ENCODE assay signal across 15 mouse cellular contexts in the genomic region with DNA sequence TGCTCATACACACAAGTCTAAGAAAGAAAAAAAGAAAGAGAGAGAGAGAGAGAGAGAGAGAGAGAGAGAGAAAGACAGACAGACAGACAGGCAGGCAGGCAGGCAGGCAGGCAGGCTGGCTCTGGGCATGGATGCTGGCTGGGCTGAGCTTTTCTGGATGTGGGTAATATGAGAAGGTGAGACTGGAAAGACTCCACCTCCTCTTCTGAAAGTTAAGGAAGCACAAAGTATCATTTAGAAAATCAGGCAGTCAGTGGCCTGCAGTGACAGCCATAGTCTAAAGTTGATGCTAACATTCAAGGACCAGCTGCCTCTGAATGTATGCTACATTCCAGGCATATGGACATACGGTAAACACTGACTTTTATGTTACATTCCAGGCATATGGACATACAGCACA. TPM values are rescaled to one million over a fixed set of nuclear protein-coding genes. Genes with fewer than 3 reads are reported as not detected.
DNase-seq lines count a peak whose midpoint lies in the region; ATAC-seq and TF ChIP-seq lines count a peak whose summit lies in the region.
"Had no signal": no experiment of that assay in that cellular context is flagged by ENCODE, and none has a peak within 500 bp of the region (broad histone marks: within the 10 kb centered on the region; RNA-seq: fewer than 3 reads in every experiment).

No protein-coding gene starts in this region.

- no peak for ATAC-seq in heart, postnatal 0 days (ENCODE audit: insufficient read depth, low read depth)
- no peak for ATAC-seq in heart, embryonic 11.5 days (replicated peaks; ENCODE audit: insufficient number of reproducible peaks, low FRiP score, low TSS enrichment)
- no peak for ATAC-seq in embryonic facial prominence, embryonic 14.5 days (ENCODE audit: low read depth)
- ATAC-seq in erythroid progenitor cell, adult 5-6 weeks (replicated peaks; ENCODE audit: low FRiP score, poor library complexity, severe bottlenecking), result no peak
- ATAC-seq: CD4-positive, CD25-positive, alpha-beta regulatory T cell, adult 4 months had no signal

- WGBS in heart, postnatal 0 days, result 48% methylated on average over 1 of the region's 1 CpGs
- WGBS in heart, embryonic 11.5 days (ENCODE audit: insufficient replicate concordance), result 50% methylated on average over 1 of the region's 1 CpGs
- 92% methylated on average over 1 of the region's 1 CpGs for WGBS in spleen, adult 2 months
- WGBS in embryonic facial prominence, embryonic 14.5 days, result 19% methylated on average over 1 of the region's 1 CpGs
- 80% methylated on average over 1 of the region's 1 CpGs for WGBS in small intestine, adult 2 months
- WGBS in cerebellum, adult 2 months, result 86% methylated on average over 1 of the region's 1 CpGs

- H3K36me3 ChIP-seq in heart, postnatal 0 days (replicated peaks; ENCODE audit: control insufficient read depth, insufficient read depth, low read length), result peaks cover 45% of the 10 kb centered on the region
- 0 out of 2 replicates have a peak, but pooled peaks cover 3% of the 10 kb centered on the region for H3K36me3 ChIP-seq in heart, embryonic 11.5 days (ENCODE audit: control insufficient read depth, insufficient read depth, low read length)
- H3K36me3 ChIP-seq in spleen, adult 2 months (ENCODE audit: control insufficient read depth, insufficient read depth, low read length), result peaks cover 11% of the 10 kb centered on the region
- H3K36me3 ChIP-seq in embryonic facial prominence, embryonic 14.5 days (ENCODE audit: control insufficient read depth, insufficient read depth, low read length), result peaks cover 38% of the 10 kb centered on the region
- peaks cover 11% of the 10 kb centered on the region; the same call in 1 of the 2 replicates for H3K36me3 ChIP-seq in small intestine, adult 2 months (ENCODE audit: control insufficient read depth, insufficient read depth, low read length)

- no peak overlapping the region for H3K9ac ChIP-seq in heart, postnatal 0 days (replicated peaks; ENCODE audit: low read depth, low read length)
- H3K9ac ChIP-seq in heart, embryonic 11.5 days (ENCODE audit: low read depth, low read length), result no peak overlapping the region
- H3K9ac ChIP-seq in embryonic facial prominence, embryonic 14.5 days (ENCODE audit: low read depth, low read length), result no peak overlapping the region

- TF ChIP-seq POLR2A in spleen, adult 2 months (IDR thresholded peaks at IDR 0.05; ENCODE audit: low read depth, low read length), result no peak
- TF ChIP-seq POLR2A in small intestine, adult 2 months (IDR thresholded peaks at IDR 0.05; ENCODE audit: low read depth, low read length), result no peak
- TF ChIP-seq POLR2A in cerebellum, adult 2 months (IDR thresholded peaks at IDR 0.05; ENCODE audit: borderline replicate concordance, insufficient read depth, low read length), result no peak

- DNase-seq in heart, postnatal 0 days (ENCODE audit: low spot score), result no peak
- DNase-seq in spleen, adult 2 months (ENCODE audit: low read depth in 1 of 2, low spot score in 2 of 2), result no peak
- DNase-seq in spleen, postnatal 4 days (ENCODE audit: low spot score in 2 of 2), result no peak
- peak; percentile 32 for DNase-seq in embryonic facial prominence, embryonic 14.5 days (ENCODE audit: low spot score)
- no peak for DNase-seq in cerebellum, adult 2 months
- DNase-seq: gastrocnemius, postnatal 10 days; kidney, adult 8-10 months had no signal

- no peaks in the 10 kb centered on the region for H3K27me3 ChIP-seq in heart, postnatal 0 days (ENCODE audit: control insufficient read depth, insufficient read depth, low read length)
- H3K27me3 ChIP-seq in heart, embryonic 11.5 days (ENCODE audit: control insufficient read depth, insufficient read depth, low read length), result no peaks in the 10 kb centered on the region
- no peaks in the 10 kb centered on the region for H3K27me3 ChIP-seq in spleen, adult 2 months (ENCODE audit: control insufficient read depth, insufficient read depth, low read length)
- H3K27me3 ChIP-seq in embryonic facial prominence, embryonic 14.5 days (replicated peaks; ENCODE audit: control insufficient read depth, insufficient read depth, low read length), result no peaks in the 10 kb centered on the region
- no peaks in the 10 kb centered on the region for H3K27me3 ChIP-seq in small intestine, adult 2 months (ENCODE audit: control insufficient read depth, insufficient read depth, low read length)
- H3K27me3 ChIP-seq in cerebellum, adult 2 months (ENCODE audit: control insufficient read depth, insufficient read depth, low read length), result no peaks in the 10 kb centered on the region

- H3K4me1 ChIP-seq in heart, postnatal 0 days (ENCODE audit: control insufficient read depth, insufficient read depth), result peaks cover 2% of the 10 kb centered on the region; the same call in 1 of the 2 replicates
- H3K4me1 ChIP-seq in heart, embryonic 11.5 days (ENCODE audit: control insufficient read depth, insufficient read depth, low read length), result peaks cover 13% of the 10 kb centered on the region
- peaks cover 24% of the 10 kb centered on the region for H3K4me1 ChIP-seq in spleen, adult 2 months (ENCODE audit: control insufficient read depth, insufficient read depth, insufficient read length)
- H3K4me1 ChIP-seq in embryonic facial prominence, embryonic 14.5 days (ENCODE audit: control insufficient read depth, insufficient read depth, low read length), result peaks cover 6% of the 10 kb centered on the region; the same call in 1 of the 2 replicates
- H3K4me1 ChIP-seq in small intestine, adult 2 months (ENCODE audit: control insufficient read depth, insufficient read depth, insufficient read length, low read length), result peaks cover 7% of the 10 kb centered on the region; the same call in 1 of the 2 replicates
- H3K4me1 ChIP-seq in cerebellum, adult 2 months (ENCODE audit: control insufficient read depth, insufficient read depth, low read length), result peaks cover 18% of the 10 kb centered on the region

- H3K4me2 ChIP-seq in heart, postnatal 0 days (ENCODE audit: low read depth, low read length), result no peak overlapping the region; the same call in 1 of the 2 replicates
- H3K4me2 ChIP-seq in heart, embryonic 11.5 days, result no peak overlapping the region
- H3K4me2 ChIP-seq in embryonic facial prominence, embryonic 14.5 days (ENCODE audit: low read depth, low read length), result no peak overlapping the region

- H3K4me3 ChIP-seq in heart, postnatal 0 days (ENCODE audit: low read depth, low read length), result no peak overlapping the region
- H3K4me3 ChIP-seq in heart, embryonic 11.5 days (ENCODE audit: low read depth, low read length), result no peak overlapping the region
- H3K4me3 ChIP-seq in spleen, adult 2 months (ENCODE audit: extremely low read depth, insufficient read depth, insufficient read length), result no peak overlapping the region
- no peak overlapping the region for H3K4me3 ChIP-seq in embryonic facial prominence, embryonic 14.5 days (ENCODE audit: low read depth, low read length)
- no peak overlapping the region for H3K4me3 ChIP-seq in small intestine, adult 2 months (ENCODE audit: low read depth, low read length)
- H3K4me3 ChIP-seq in cerebellum, adult 2 months (replicated peaks; ENCODE audit: insufficient read depth, low read depth, low read length), result no peak overlapping the region

- TF ChIP-seq CTCF in heart, postnatal 0 days (IDR thresholded peaks at IDR 0.05; ENCODE audit: low read depth), result no peak
- no peak for TF ChIP-seq CTCF in spleen, adult 2 months (IDR thresholded peaks at IDR 0.05; ENCODE audit: extremely low read depth, insufficient read depth, insufficient read length, insufficient replicate concordance)
- TF ChIP-seq CTCF in small intestine, adult 2 months (IDR thresholded peaks at IDR 0.05; ENCODE audit: extremely low read depth, insufficient read length, insufficient replicate concordance, low read depth, low read length), result no peak
- TF ChIP-seq CTCF in cerebellum, adult 2 months (IDR thresholded peaks at IDR 0.05; ENCODE audit: borderline replicate concordance, insufficient read depth, low read depth, low read length), result no peak

- TF ChIP-seq EP300 in heart, postnatal 0 days (IDR thresholded peaks at IDR 0.05; ENCODE audit: low read depth), result no peak

- H3K27ac ChIP-seq in heart, postnatal 0 days (ENCODE audit: low read depth), result peak overlapping the region; percentile 56; the same call in 1 of the 2 replicates
- no peak overlapping the region for H3K27ac ChIP-seq in heart, embryonic 11.5 days (ENCODE audit: low read depth, low read length)
- H3K27ac ChIP-seq in spleen, adult 2 months (ENCODE audit: insufficient read depth, low read length), result peak overlapping the region; percentile 99
- H3K27ac ChIP-seq in embryonic facial prominence, embryonic 14.5 days (replicated peaks; ENCODE audit: low read depth, low read length), result peak overlapping the region; percentile 48; the same call in 1 of the 2 replicates
- H3K27ac ChIP-seq in small intestine, adult 2 months (ENCODE audit: insufficient read depth, low read depth, low read length), result peak overlapping the region; percentile 79; the same call in 1 of the 2 replicates
- no peak overlapping the region for H3K27ac ChIP-seq in cerebellum, adult 2 months (ENCODE audit: insufficient read depth, low read length)
- H3K27ac ChIP-seq: macrophage had no signal

- H3K9me3 ChIP-seq in heart, postnatal 0 days (replicated peaks; ENCODE audit: control insufficient read depth, low read length), result no peaks in the 10 kb centered on the region
- no peaks in the 10 kb centered on the region for H3K9me3 ChIP-seq in heart, embryonic 11.5 days (replicated peaks; ENCODE audit: control insufficient read depth, low read length)
- no peaks in the 10 kb centered on the region for H3K9me3 ChIP-seq in embryonic facial prominence, embryonic 14.5 days (ENCODE audit: control insufficient read depth, low read length)

RNA-seq across cellular contexts. Expression of a gene that starts 11.5 kb away (rescaled TPM):
- total RNA-seq in heart, postnatal 0 days (2014; rRNA removed; ENCODE audit: low replicate concordance), result 13.7 and 21.3 TPM in 2 replicates
- 42.0 and 42.3 TPM in 2 replicates for polyA plus RNA-seq in heart, postnatal 0 days (2015; fragmentation: Nextera tagmentation; extraction: Ambion mirVana)
- 53.9 and 66.3 TPM in 2 replicates for polyA plus RNA-seq in heart, embryonic 11.5 days (2014; fragmentation: Nextera tagmentation; extraction: Ambion mirVana)
- polyA plus RNA-seq in spleen, adult 2 months (2012; rRNA removed), result 22.1 and 24.5 TPM in 2 replicates
- 80.9 and 82.5 TPM in 2 replicates for polyA plus RNA-seq in embryonic facial prominence, embryonic 14.5 days (2014; fragmentation: Nextera tagmentation; extraction: Ambion mirVana)
- polyA plus RNA-seq in small intestine, adult 2 months (2012; rRNA removed), result 5.3 and 8.4 TPM in 2 replicates
- polyA plus RNA-seq in cerebellum, adult 2 months (2012; rRNA removed), result 41.6 and 45.7 TPM in 2 replicates
- 154 and 195 TPM in 2 replicates for total RNA-seq in erythroid progenitor cell, adult 5-6 weeks (2015; ENCODE audit: low replicate concordance)
- 314 and 346 TPM in 2 replicates for total RNA-seq in erythroid progenitor cell, adult 5-6 weeks (2017; ENCODE audit: low replicate concordance)

RNA-seq across cellular contexts. Expression of a gene that starts 12.4 kb away (rescaled TPM):
- total RNA-seq in heart, postnatal 0 days (2014; rRNA removed; ENCODE audit: low replicate concordance), result not detected in 2 replicates
- 0.25 and 0.53 TPM in 2 replicates for polyA plus RNA-seq in heart, postnatal 0 days (2015; fragmentation: Nextera tagmentation; extraction: Ambion mirVana)
- polyA plus RNA-seq in heart, embryonic 11.5 days (2014; fragmentation: Nextera tagmentation; extraction: Ambion mirVana), result 0.50 and 0.84 TPM in 2 replicates
- polyA plus RNA-seq in spleen, adult 2 months (2012; rRNA removed), result 0.14 TPM in 1 of 2 replicates, not detected in the other
- polyA plus RNA-seq in embryonic facial prominence, embryonic 14.5 days (2014; fragmentation: Nextera tagmentation; extraction: Ambion mirVana), result 1.7 and 1.9 TPM in 2 replicates
- polyA plus RNA-seq in small intestine, adult 2 months (2012; rRNA removed), result 0.35 TPM in 1 of 2 replicates, not detected in the other
- 0.36 and 1.00 TPM in 2 replicates for polyA plus RNA-seq in cerebellum, adult 2 months (2012; rRNA removed)
- total RNA-seq in erythroid progenitor cell, adult 5-6 weeks (2015; ENCODE audit: low replicate concordance), result not detected in 2 replicates
- not detected in 2 replicates for total RNA-seq in erythroid progenitor cell, adult 5-6 weeks (2017; ENCODE audit: low replicate concordance)
- total RNA-seq: common myeloid progenitor, adult 5-6 weeks; hematopoietic stem cell, adult 5-6 weeks; left cerebral cortex, postnatal 10 days had no signal
- polyA plus RNA-seq: macrophage had no signal

RNA-seq across cellular contexts. Expression of a gene that starts 19.8 kb away (rescaled TPM):
- total RNA-seq in heart, postnatal 0 days (2014; rRNA removed; ENCODE audit: low replicate concordance), result 10.6 and 15.9 TPM in 2 replicates
- 21.2 and 22.2 TPM in 2 replicates for polyA plus RNA-seq in heart, postnatal 0 days (2015; fragmentation: Nextera tagmentation; extraction: Ambion mirVana)
- 23.6 and 27.9 TPM in 2 replicates for polyA plus RNA-seq in heart, embryonic 11.5 days (2014; fragmentation: Nextera tagmentation; extraction: Ambion mirVana)
- 25.6 and 26.5 TPM in 2 replicates for polyA plus RNA-seq in spleen, adult 2 months (2012; rRNA removed)
- polyA plus RNA-seq in embryonic facial prominence, embryonic 14.5 days (2014; fragmentation: Nextera tagmentation; extraction: Ambion mirVana), result 22.4 and 23.6 TPM in 2 replicates
- polyA plus RNA-seq in small intestine, adult 2 months (2012; rRNA removed), result 11.8 and 12.0 TPM in 2 replicates
- polyA plus RNA-seq in cerebellum, adult 2 months (2012; rRNA removed), result 33.4 and 35.9 TPM in 2 replicates
- 7.2 and 11.3 TPM in 2 replicates for total RNA-seq in erythroid progenitor cell, adult 5-6 weeks (2015; ENCODE audit: low replicate concordance)
- total RNA-seq in erythroid progenitor cell, adult 5-6 weeks (2017; ENCODE audit: low replicate concordance), result 0.23 and 1.8 TPM in 2 replicates

RNA-seq across cellular contexts. Expression of a gene that starts 59.0 kb away (rescaled TPM):
- total RNA-seq in heart, postnatal 0 days (2014; rRNA removed; ENCODE audit: low replicate concordance), result 52.1 and 60.8 TPM in 2 replicates
- 57.5 and 58.9 TPM in 2 replicates for polyA plus RNA-seq in heart, postnatal 0 days (2015; fragmentation: Nextera tagmentation; extraction: Ambion mirVana)
- polyA plus RNA-seq in heart, embryonic 11.5 days (2014; fragmentation: Nextera tagmentation; extraction: Ambion mirVana), result 80.7 and 86.3 TPM in 2 replicates
- 68.3 and 72.0 TPM in 2 replicates for polyA plus RNA-seq in spleen, adult 2 months (2012; rRNA removed)
- 92.7 and 102 TPM in 2 replicates for polyA plus RNA-seq in embryonic facial prominence, embryonic 14.5 days (2014; fragmentation: Nextera tagmentation; extraction: Ambion mirVana)
- 41.9 and 70.8 TPM in 2 replicates for polyA plus RNA-seq in small intestine, adult 2 months (2012; rRNA removed)
- polyA plus RNA-seq in cerebellum, adult 2 months (2012; rRNA removed), result 333 and 336 TPM in 2 replicates
- 84.7 and 109 TPM in 2 replicates for total RNA-seq in erythroid progenitor cell, adult 5-6 weeks (2015; ENCODE audit: low replicate concordance)
- total RNA-seq in erythroid progenitor cell, adult 5-6 weeks (2017; ENCODE audit: low replicate concordance), result 31.3 and 35.6 TPM in 2 replicates

Comparison
In these comparisons a context has a peak if more than half of its experiments do, and no peak if none do; other contexts are left out.
1. H3K27ac ChIP-seq: peak in heart, postnatal 0 days (single experiment), spleen, adult 2 months (single experiment), embryonic facial prominence, embryonic 14.5 days (single experiment) and small intestine, adult 2 months (single experiment); none in heart, embryonic 11.5 days (single experiment) and cerebellum, adult 2 months (single experiment).